Mouse (Mus musculus) gastrocnemius, postnatal 4 days (tissue): ENCODE results near the gene Mall. TPM values are rescaled to one million over a fixed set of nuclear protein-coding genes. Genes with fewer than 3 reads are reported as not detected.

ENCODE experiments used
- total RNA-seq, 2 experiments: library from RNA; stranded (reverse); gene quantifications; 2 replicates each; pipeline ENCODE4 v1.2.3; 2021

The Mall gene
- total RNA-seq, 2 experiments from 2014 or later, result 10.5 to 11.0 TPM

Other genes with a start within 250 kb of the Mall start
- 1 to 10 TPM in 1 of 2 experiments, under 1 TPM in 1; 0.64 to 1.0 TPM for gene Kcnip3, start 207.8 kb downstream of the Mall start, total RNA-seq
- gene Prom2, start 188.5 kb downstream of the Mall start, total RNA-seq, result not detected
- 1 to 10 TPM; 2.0 to 2.5 TPM for gene Zfp661, start 142.8 kb downstream of the Mall start, total RNA-seq
- 10 to 100 TPM; 88.2 to 93.6 TPM for gene Mrps5, start 142.7 kb downstream of the Mall start, total RNA-seq
- 10 to 100 TPM; 15.9 to 17.6 TPM for gene Mal, start 73.2 kb downstream of the Mall start, total RNA-seq
- gene Nphp1, start 59.0 kb upstream of the Mall start, total RNA-seq, result 10 to 100 TPM; 13.4 to 13.8 TPM
- gene Mtln, start 62.6 kb upstream of the Mall start, total RNA-seq, result 10 to 100 TPM; 43.9 to 48.3 TPM
- gene Bub1, start 101.9 kb upstream of the Mall start, total RNA-seq, result 10 to 100 TPM; 10.1 to 10.6 TPM
- under 1 TPM; 0.21 to 0.47 TPM for gene Acoxl, start 108.9 kb upstream of the Mall start, total RNA-seq